Mouse (Mus musculus) brain, embryonic 14.5 days (tissue): ENCODE measurements at regions not wholly inside any gene's neighbourhood (a gene's known extent, or its start where the extent isn't known, plus 50 kb on each side); places are given as distances from the start of the nearest gene placed in this dataset.

ENCODE experiments used
- CTCF ChIP-seq: fragments of 200-500 bp; IDR thresholded peaks from 2 replicates; pipeline ENCODE4 v1.5.1; 2012; ENCODE audit warnings: inconsistent platforms, mild to moderate bottlenecking, moderate library complexity, borderline replicate concordance; ENCODE audit not compliant: insufficient read depth, insufficient read length; ENCODE audit errors: extremely low read depth
- POLR2A ChIP-seq: fragments of 200-500 bp; IDR thresholded peaks from 2 replicates; pipeline ENCODE4 v1.6.1; 2012; ENCODE audit warnings: mild to moderate bottlenecking, inconsistent platforms, borderline replicate concordance; ENCODE audit not compliant: poor library complexity, insufficient read depth, insufficient read length, severe bottlenecking; ENCODE audit errors: extremely low read depth

DNA sequence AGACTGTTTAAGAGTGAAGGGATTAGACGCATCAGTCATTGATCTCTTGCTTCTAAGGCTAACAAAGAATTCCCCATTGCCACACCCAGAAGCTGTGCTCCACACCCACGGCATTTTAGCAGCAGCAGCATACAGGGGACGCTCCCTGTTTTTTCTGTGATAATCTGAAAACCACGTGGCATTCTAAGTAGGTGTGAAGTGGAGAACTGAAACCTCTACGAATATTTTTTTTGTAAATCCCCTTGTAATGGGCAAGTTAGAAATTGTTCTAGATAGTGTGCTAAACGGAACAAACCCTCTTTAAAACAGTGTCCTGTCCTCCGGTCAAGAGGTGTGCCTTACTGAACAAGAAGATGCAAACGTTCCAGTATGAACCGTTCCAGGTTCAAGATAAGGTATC, 325.8 kb upstream of the Epha4 start:
- TF ChIP-seq POLR2A (no peak), CTCF (no peak)
